Mouse (Mus musculus) hindbrain, embryonic 16.5 days (tissue): ENCODE results near the gene Ddx39b. TPM values are rescaled to one million over a fixed set of nuclear protein-coding genes. Genes with fewer than 3 reads are reported as not detected.
A peak's percentile ranks its signal among the peaks of the same experiment; 100 is the strongest.

Experiments used
- ATAC-seq: fragments of 200-750 bp; cut with Nextera tagmentation; 2 replicates; pipeline ENCODE4 v1.8.0; 2017; ENCODE audit warnings: moderate TSS enrichment, moderate library complexity
- H3K27ac ChIP-seq: fragments of 300-500 bp; sonication (generic); 2 replicates; pipeline ENCODE4 v1.5.1; 2014; ENCODE audit warnings: low read depth, mild to moderate bottlenecking, control low read depth, low read length, moderate library complexity
- H3K27me3 ChIP-seq: fragments of 300-500 bp; sonication (generic); replicated peaks from 2 replicates; pipeline ENCODE4 v1.6.1; 2014; ENCODE audit warnings: low read length; ENCODE audit not compliant: control insufficient read depth, insufficient read depth
- H3K36me3 ChIP-seq: fragments of 300-500 bp; sonication (generic); 2 replicates; pipeline ENCODE4 v1.6.1; 2014; ENCODE audit warnings: mild to moderate bottlenecking, low read length, moderate library complexity, mixed read lengths; ENCODE audit not compliant: control insufficient read depth, insufficient read depth
- H3K4me1 ChIP-seq: fragments of 300-500 bp; sonication (generic); 2 replicates; pipeline ENCODE4 v1.6.1; 2014; ENCODE audit warnings: low read depth, low read length; ENCODE audit not compliant: control insufficient read depth, insufficient read depth
- H3K4me2 ChIP-seq: fragments of 300-500 bp; sonication (generic); 2 replicates; pipeline ENCODE4 v1.6.1; 2014; ENCODE audit warnings: mild to moderate bottlenecking, low read length, control low read depth, moderate library complexity
- H3K4me3 ChIP-seq: fragments of 300-500 bp; sonication (generic); 2 replicates; pipeline ENCODE4 v1.5.1; 2014; ENCODE audit warnings: mild to moderate bottlenecking, low read length, control low read depth, moderate library complexity
- H3K9ac ChIP-seq: fragments of 300-500 bp; sonication (generic); 2 replicates; pipeline ENCODE4 v1.6.1; 2014; ENCODE audit warnings: low read depth, mild to moderate bottlenecking, control low read depth, low read length, moderate library complexity
- H3K9me3 ChIP-seq: fragments of 300-500 bp; sonication (generic); 2 replicates; pipeline ENCODE4 v1.6.1; 2014; ENCODE audit warnings: mild to moderate bottlenecking, low read length, moderate library complexity; ENCODE audit not compliant: control insufficient read depth
- WGBS: fragments of 180-500 bp; shearing (Covaris S2); extraction: QIAGEN DNeasy Blood & Tissue Kit; methylation state at CpG from one replicate; pipeline ENCODE4 v1.1.7; 2014; 5-methylcytosine and 5-hydroxymethylcytosine counted together
- polyA plus RNA-seq: library from polyadenylated mRNA; unstranded; fragments of >200 nt; fragmentation: Nextera tagmentation; extraction: Ambion mirVana; gene quantifications from 2 replicates; pipeline ENCODE4 v1.2.1, GENCODE M21; 2015

Gene Ddx39b
- polyA plus RNA-seq, 1 experiment from 2014 or later: 331 TPM

GRCm38 (mm10) chr17:35255704-35256103 is 14.2 kb downstream of the Ddx39b start:
- no peak for ATAC-seq
- WGBS: 70% methylated on average over 4 of the region's 4 CpGs
- H3K4me2 ChIP-seq: no peak overlapping the region

GRCm38 (mm10) chr17:35257378-35257777 is 15.8 kb downstream of the Ddx39b start:
- 73% methylated on average over 1 of the region's 1 CpGs for WGBS
- Histone ChIP-seq H3K36me3 (peaks cover 18% of the 10 kb centered on the region), H3K4me3 (no peak overlapping the region), H3K27me3 (no peaks in the 10 kb centered on the region), H3K4me1 (no peaks in the 10 kb centered on the region; the same call in 1 of the 2 replicates), H3K27ac (no peak overlapping the region), H3K4me2 (no peak overlapping the region), H3K9ac (no peak overlapping the region), H3K9me3 (no peaks in the 10 kb centered on the region)
- no peak for ATAC-seq

More at GRCm38 (mm10) chr17:35255704-35256103, 14.2 kb downstream of the Ddx39b start:
- H3K27ac ChIP-seq: no peak overlapping the region
- H3K9me3 ChIP-seq: no peaks in the 10 kb centered on the region
- H3K4me3 ChIP-seq: no peak overlapping the region
- H3K36me3 ChIP-seq: peaks cover 31% of the 10 kb centered on the region
- no peaks in the 10 kb centered on the region for H3K27me3 ChIP-seq
- H3K4me1 ChIP-seq: no peaks in the 10 kb centered on the region; the same call in 1 of the 2 replicates
- H3K9ac ChIP-seq: no peak overlapping the region

- WGBS: 11% methylated on average over 17 of the region's 17 CpGs
- ATAC-seq: no peak
- no peak overlapping the region for H3K27ac ChIP-seq
- H3K9ac ChIP-seq: no peak overlapping the region
- no peaks in the 10 kb centered on the region for H3K9me3 ChIP-seq
- H3K27me3 ChIP-seq: no peaks in the 10 kb centered on the region
- peak overlapping the region; percentile 14 for H3K4me3 ChIP-seq
- H3K4me1 ChIP-seq: peaks cover 3% of the 10 kb centered on the region; the same call in 1 of the 2 replicates
- H3K36me3 ChIP-seq: peaks cover 12% of the 10 kb centered on the region
- H3K4me2 ChIP-seq: peak overlapping the region; percentile 51
Measured at GRCm38 (mm10) chr17:35257824-35258491, 16.4 kb downstream of the Ddx39b start.

GRCm38 (mm10) chr17:35258492-35259478 is 17.2 kb downstream of the Ddx39b start:
- Histone ChIP-seq H3K27me3 (no peaks in the 10 kb centered on the region), H3K9ac (no peak overlapping the region), H3K4me1 (peaks cover 3% of the 10 kb centered on the region; the same call in 1 of the 2 replicates), H3K9me3 (no peaks in the 10 kb centered on the region), H3K27ac (no peak overlapping the region), H3K4me2 (no peak overlapping the region; the same call in 1 of the 2 replicates), H3K36me3 (peaks cover 3% of the 10 kb centered on the region), H3K4me3 (no peak overlapping the region)
- no peak for ATAC-seq
- 61% methylated on average over 13 of the region's 14 CpGs for WGBS

GRCm38 (mm10) chr17:35259621-35260020 is 18.1 kb downstream of the Ddx39b start:
- Histone ChIP-seq H3K36me3 (no peaks in the 10 kb centered on the region), H3K4me3 (no peak overlapping the region), H3K27ac (no peak overlapping the region), H3K4me2 (no peak overlapping the region), H3K27me3 (no peaks in the 10 kb centered on the region), H3K9ac (no peak overlapping the region), H3K4me1 (peaks cover 3% of the 10 kb centered on the region; the same call in 1 of the 2 replicates), H3K9me3 (no peaks in the 10 kb centered on the region)
- no peak for ATAC-seq
- 69% methylated on average over 4 of the region's 4 CpGs for WGBS

- no peaks in the 10 kb centered on the region for H3K9me3 ChIP-seq
- peaks cover 3% of the 10 kb centered on the region; the same call in 1 of the 2 replicates for H3K4me1 ChIP-seq
- no peak overlapping the region for H3K4me3 ChIP-seq
- no peaks in the 10 kb centered on the region for H3K36me3 ChIP-seq
- ATAC-seq: no peak
- no peak overlapping the region for H3K4me2 ChIP-seq
- WGBS: 72% methylated on average over 13 of the region's 13 CpGs
- no peaks in the 10 kb centered on the region for H3K27me3 ChIP-seq
- no peak overlapping the region for H3K27ac ChIP-seq
- no peak overlapping the region for H3K9ac ChIP-seq
Measured at GRCm38 (mm10) chr17:35261651-35262050, 20.1 kb downstream of the Ddx39b start.

- peak; percentile 93 for ATAC-seq
- Histone ChIP-seq H3K4me1 (peaks cover 3% of the 10 kb centered on the region; the same call in 1 of the 2 replicates), H3K27ac (no peak within 1 kb of the TSS), H3K9me3 (no peaks in the 10 kb centered on the region), H3K4me3 (peak within 1 kb of the TSS; percentile 69), H3K36me3 (peaks cover 2% of the 10 kb centered on the region; the same call in 1 of the 2 replicates), H3K27me3 (no peaks in the 10 kb centered on the region), H3K9ac (peak within 1 kb of the TSS; percentile 73), H3K4me2 (peak within 1 kb of the TSS; percentile 83)
- WGBS: 1% methylated on average over 52 of the region's 73 CpGs
Measured at GRCm38 (mm10) chr17:35262664-35263522, 21.3 kb downstream of the Ddx39b start, which contains the start of gene H2-D1. TSS of gene H2-D1 (plus strand) at chr17:35262730.

GRCm38 (mm10) chr17:35263523-35263883 is 22.0 kb downstream of the Ddx39b start:
- Histone ChIP-seq H3K36me3 (peaks cover 2% of the 10 kb centered on the region; the same call in 1 of the 2 replicates), H3K4me3 (peak overlapping the region; percentile 69), H3K4me1 (peaks cover 3% of the 10 kb centered on the region; the same call in 1 of the 2 replicates), H3K9me3 (no peaks in the 10 kb centered on the region), H3K27ac (no peak overlapping the region), H3K4me2 (peak overlapping the region; percentile 83), H3K27me3 (no peaks in the 10 kb centered on the region), H3K9ac (peak overlapping the region; percentile 73)
- peak; percentile 21; the same call in 1 of the 2 replicates for ATAC-seq
- WGBS: under 1% methylated on average over 30 of the region's 31 CpGs
